Mouse (Mus musculus): ENCODE results near the gene Ptrh2. TPM values are rescaled to one million over a fixed set of nuclear protein-coding genes. Genes with fewer than 3 reads are reported as not detected.
"Not testable (repeated sequence)": the region's sequence is repeated elsewhere in the genome, so short reads cannot be mapped to it uniquely, and the experiment has no call there.

The Ptrh2 gene
- total RNA-seq, 2 experiments from 2014 or later: 10.0 to 10.9 TPM

GRCm38 (mm10) chr11:86724982-86725381, 41.2 kb downstream of the Ptrh2 start:
- DNase-seq (ENCODE audit: low spot score in 2 of 2): no peak

DNA sequence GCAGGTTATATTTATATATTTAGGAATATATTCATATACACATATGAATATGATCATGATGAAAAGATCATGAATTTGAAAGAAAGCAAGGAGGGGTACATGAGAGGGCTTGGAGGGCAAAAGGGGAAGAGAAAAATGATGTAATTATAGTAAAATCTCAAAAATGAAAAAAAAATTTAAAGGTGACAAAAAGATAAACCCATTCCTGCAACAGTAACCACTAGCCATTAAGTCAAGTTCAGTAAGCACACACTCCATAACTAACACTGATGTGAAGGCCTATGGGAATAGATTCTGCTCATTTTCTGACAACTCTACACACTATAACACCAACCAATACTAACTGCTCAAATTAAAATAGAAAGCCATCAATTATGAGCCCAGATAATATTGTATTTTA, 41.8 kb downstream of the Ptrh2 start:
- no peak for DNase-seq (ENCODE audit: low spot score in 2 of 2)

DNA sequence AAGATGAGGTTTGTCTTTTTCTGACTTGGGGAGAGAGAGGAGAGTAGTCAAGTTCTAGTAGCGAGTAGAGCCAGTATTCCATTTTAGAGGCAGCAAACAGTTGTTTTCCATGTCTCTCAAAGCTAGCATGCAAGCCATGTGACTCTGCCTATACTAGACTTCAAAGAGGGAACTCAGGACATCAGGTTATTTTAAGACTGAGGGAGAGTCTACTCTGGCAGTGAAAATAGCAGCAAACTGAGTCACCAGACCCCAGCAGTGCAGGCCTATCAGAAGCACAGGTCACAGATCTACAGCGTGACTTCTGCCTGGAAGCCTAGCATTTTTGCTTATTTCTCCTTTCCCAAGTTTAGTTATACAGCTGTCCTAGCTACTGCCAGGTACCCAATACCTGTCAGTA, 47.7 kb downstream of the Ptrh2 start:
- DNase-seq (ENCODE audit: low spot score in 2 of 2): no peak

- peak in 1 of 2 experiments; percentile 25 for DNase-seq (ENCODE audit: low spot score in 2 of 2)
These were observed 50.6 kb downstream of the Ptrh2 start for GRCm38 (mm10) chr11:86734241-86734939.

DNA sequence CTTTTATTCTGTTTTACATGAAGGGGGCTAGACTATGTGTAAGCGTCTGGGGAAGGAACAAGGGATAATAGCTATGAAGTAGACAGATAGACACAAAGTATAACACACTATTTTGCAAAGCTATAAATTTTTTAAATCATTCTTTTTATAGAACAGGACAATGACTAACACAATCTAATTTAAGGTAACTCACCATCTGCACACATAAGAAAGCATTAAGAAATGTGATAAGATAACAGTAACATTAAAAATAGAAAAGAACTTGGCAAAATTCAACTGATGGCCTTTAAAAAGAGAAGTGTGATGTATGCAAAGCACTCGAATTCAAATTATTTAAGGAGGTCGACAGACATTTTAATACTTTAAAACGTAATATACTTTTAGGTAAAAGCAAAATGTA, 51.2 kb downstream of the Ptrh2 start:
- no peak for DNase-seq (ENCODE audit: low spot score in 2 of 2)

- no peak for DNase-seq (ENCODE audit: low spot score in 2 of 2)
These were observed 53.7 kb downstream of the Ptrh2 start for GRCm38 (mm10) chr11:86737301-86738000.

GRCm38 (mm10) chr11:86738308-86738707, 54.5 kb downstream of the Ptrh2 start:
- DNase-seq (ENCODE audit: low spot score in 2 of 2): not testable (repeated sequence)

DNA sequence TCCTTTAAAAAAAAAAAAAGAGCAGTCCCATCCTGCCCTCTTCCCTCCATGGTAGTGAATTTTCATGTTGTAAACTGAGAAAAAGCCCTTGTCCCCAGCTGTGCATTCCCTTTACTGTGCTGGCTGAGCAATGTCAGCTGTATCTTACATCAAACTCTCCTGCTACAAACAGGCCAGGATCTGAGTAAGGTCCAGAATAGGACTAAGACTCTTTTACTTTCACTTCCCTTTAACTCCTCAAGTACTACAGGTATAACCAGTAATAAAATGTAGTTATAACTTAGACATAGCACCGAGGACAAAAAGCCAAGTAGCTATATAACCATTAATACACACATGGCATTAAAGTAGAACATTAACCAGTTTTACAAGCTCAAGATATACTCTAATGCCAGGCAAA, 55.2 kb downstream of the Ptrh2 start:
- no peak for DNase-seq (ENCODE audit: low spot score in 2 of 2)

- no peak for DNase-seq (ENCODE audit: low spot score in 2 of 2)
These were observed 55.7 kb downstream of the Ptrh2 start for GRCm38 (mm10) chr11:86739470-86739869.

- no peak for DNase-seq (ENCODE audit: low spot score in 2 of 2)
These were observed 57.7 kb downstream of the Ptrh2 start for GRCm38 (mm10) chr11:86741505-86741904.

Other genes starting within 250 kb of the Ptrh2 start
- gene Rnft1, start 199.3 kb upstream of the Ptrh2 start, total RNA-seq (2021): 10 to 100 TPM; 29.2 to 29.3 TPM
- gene Rps6kb1, start 139.2 kb upstream of the Ptrh2 start, total RNA-seq (2021): 10 to 100 TPM; 33.1 to 37.3 TPM
- gene Tubd1, start 139.0 kb upstream of the Ptrh2 start, total RNA-seq (2021): 1 to 10 TPM; 5.2 to 6.0 TPM
- gene Vmp1, start 149 bp upstream of the Ptrh2 start, total RNA-seq (2021): 100 to 1,000 TPM; 111 to 116 TPM
- 100 to 1,000 TPM; 434 to 477 TPM for gene Cltc, start 73.6 kb downstream of the Ptrh2 start, total RNA-seq (2021)
- gene Dhx40, start 123.8 kb downstream of the Ptrh2 start, total RNA-seq (2021): 10 to 100 TPM; 25.7 to 28.9 TPM